Mouse (Mus musculus) adrenal gland, postnatal 4 days (tissue): ENCODE measurements around the gene Upk1a. TPM values are rescaled to one million over a fixed set of nuclear protein-coding genes. Genes with fewer than 3 reads are reported as not detected.

ENCODE experiments used
- DNase-seq, 2 experiments: peaks; one replicate each; pipeline ENCODE4 v3.0.0; 2021 to 2022; ENCODE audit warnings: low spot score in 2 of 2, mixed read lengths in 2 of 2
- long read RNA-seq, 2 experiments: library from polyadenylated mRNA; stranded (forward); transcript quantifications; one replicate each; pipeline ENCODE4 v2.0.0; 2021
- total RNA-seq, 2 experiments: library from RNA; stranded (reverse); gene quantifications; 2 replicates each; pipeline ENCODE4 v1.2.3; 2021

The Upk1a gene
- total RNA-seq: 1 to 10 TPM in 1 of 2 experiments, under 1 TPM in 1; 0.93 to 1.2 TPM
- long read RNA-seq, experiment 1: 0 reads
- long read RNA-seq, experiment 2, partial matches to known transcripts: 0 of 1 reads
- long read RNA-seq, experiment 2, other reads (novel, unspliced or antisense): 0 of 1 reads

- no peak for DNase-seq
These were observed at the start of gene Upk1a for GRCm38 (mm10) chr7:30612654-30613402. Gene Upk1a, minus strand, starts transcription at chr7:30612847.

GRCm38 (mm10) chr7:30649591-30650540 is 37.2 kb upstream of the Upk1a start, which contains the start of gene Rbm42:
Gene Rbm42, minus strand, starts transcription at chr7:30650317.
- peak; percentile 85 to 95 for DNase-seq

- DNase-seq: no peak
These were observed 26.4 kb upstream of the Upk1a start for GRCm38 (mm10) chr7:30639083-30639482.

- DNase-seq: no peak
These were observed 23.7 kb upstream of the Upk1a start for GRCm38 (mm10) chr7:30636395-30636794.

GRCm38 (mm10) chr7:30635752-30636151 is 23.1 kb upstream of the Upk1a start, which contains the start of gene Etv2:
Gene Etv2, minus strand, starts transcription at chr7:30635852.
- DNase-seq: no peak

GRCm38 (mm10) chr7:30634621-30635020 is 22.0 kb upstream of the Upk1a start:
- DNase-seq: peak; percentile 42 to 47

GRCm38 (mm10) chr7:30633762-30634412 is 21.2 kb upstream of the Upk1a start:
- no peak for DNase-seq

GRCm38 (mm10) chr7:30629013-30629412 is 16.4 kb upstream of the Upk1a start:
- no peak for DNase-seq

GRCm38 (mm10) chr7:30626647-30627046 is 14.0 kb upstream of the Upk1a start:
- no peak for DNase-seq

- DNase-seq: peak; percentile 61 to 69
These were observed 13.1 kb upstream of the Upk1a start, which contains the start of gene Cox6b1 for GRCm38 (mm10) chr7:30625530-30626384. Gene Cox6b1, minus strand, starts transcription at chr7:30626151.

GRCm38 (mm10) chr7:30619202-30619601 is 6.6 kb upstream of the Upk1a start:
- no peak for DNase-seq

GRCm38 (mm10) chr7:30618658-30619057 is 6.0 kb upstream of the Upk1a start:
- DNase-seq: no peak

GRCm38 (mm10) chr7:30615049-30615760 is 2.6 kb upstream of the Upk1a start:
- DNase-seq: no peak

- no peak for DNase-seq
These were observed 1.8 kb upstream of the Upk1a start for GRCm38 (mm10) chr7:30614454-30614853.

- peak in 1 of 2 experiments; percentile 33 for DNase-seq
These were observed 974 bp upstream of the Upk1a start for GRCm38 (mm10) chr7:30613529-30614112.

- DNase-seq: no peak
These were observed 2.6 kb downstream of the Upk1a start for GRCm38 (mm10) chr7:30610043-30610442.

- no peak for DNase-seq
These were observed 4.2 kb downstream of the Upk1a start for GRCm38 (mm10) chr7:30608476-30608875.

- no peak for DNase-seq
These were observed 4.8 kb downstream of the Upk1a start for GRCm38 (mm10) chr7:30607706-30608309.

GRCm38 (mm10) chr7:30604944-30605343 is 7.7 kb downstream of the Upk1a start:
- DNase-seq: no peak
